Mouse (Mus musculus): ENCODE data around the gene D230025D16Rik.
A peak's percentile ranks its signal among the peaks of the same experiment; 100 is the strongest.

- TF ChIP-seq POLR2A (IDR thresholded peaks at IDR 0.05; ENCODE audit: low read depth, low read length) (peak; percentile 43), CTCF (IDR thresholded peaks at IDR 0.05; ENCODE audit: borderline replicate concordance, insufficient read depth, low read length) (no peak)
Measured at GRCm38 (mm10) chr8:105269461-105269947, 44.6 kb downstream of the D230025D16Rik start, which contains the start of gene Hsf4.

Measured in embryonic fibroblast, embryonic 13.5 days (primary cell).